Mouse (Mus musculus) forebrain, postnatal 0 days (tissue): ENCODE results near the gene Hist1h4n. TPM values are rescaled to one million over a fixed set of nuclear protein-coding genes. Genes with fewer than 3 reads are reported as not detected.
"Not testable (repeated sequence)": the region's sequence is repeated elsewhere in the genome, so short reads cannot be mapped to it uniquely, and the experiment has no call there.

Source experiments
- ATAC-seq: fragments of 200-750 bp; cut with Nextera tagmentation; 2 replicates; pipeline ENCODE4 v1.8.0; 2017; ENCODE audit warnings: mild to moderate bottlenecking, moderate library complexity
- DNase-seq: peaks from one replicate; pipeline ENCODE4 v3.0.0-alpha.2; 2015
- H3K27ac ChIP-seq: fragments of 300-500 bp; sonication (generic); 2 replicates; pipeline ENCODE4 v1.5.1; 2014; ENCODE audit warnings: low read depth, mild to moderate bottlenecking, antibody characterized with exemption, low read length, moderate library complexity, mixed read lengths
- H3K27me3 ChIP-seq: fragments of 300-500 bp; sonication (generic); 2 replicates; pipeline ENCODE4 v1.6.1; 2014; ENCODE audit warnings: mild to moderate bottlenecking, low read length, mixed read lengths; ENCODE audit not compliant: insufficient read depth
- H3K36me3 ChIP-seq: fragments of 300-500 bp; sonication (generic); 2 replicates; pipeline ENCODE4 v1.6.1; 2014; ENCODE audit warnings: mild to moderate bottlenecking, moderate library complexity; ENCODE audit not compliant: insufficient read depth
- H3K4me1 ChIP-seq: fragments of 300-500 bp; sonication (generic); 2 replicates; pipeline ENCODE4 v1.6.1; 2014; ENCODE audit warnings: antibody characterized with exemption; ENCODE audit not compliant: insufficient read depth
- H3K4me2 ChIP-seq: fragments of 300-500 bp; sonication (generic); 2 replicates; pipeline ENCODE4 v1.6.1; 2014; ENCODE audit warnings: low read depth, mild to moderate bottlenecking, moderate library complexity
- H3K4me3 ChIP-seq: fragments of 300-500 bp; sonication (generic); 2 replicates; pipeline ENCODE4 v1.5.1; 2014; ENCODE audit warnings: low read depth, low read length, mixed read lengths
- H3K9ac ChIP-seq: fragments of 300-500 bp; sonication (generic); 2 replicates; pipeline ENCODE4 v1.6.1; 2014; ENCODE audit warnings: mild to moderate bottlenecking
- H3K9me3 ChIP-seq: fragments of 300-500 bp; sonication (generic); 2 replicates; pipeline ENCODE4 v1.6.1; 2016; ENCODE audit warnings: low read length
- CTCF ChIP-seq: sonication (generic); IDR thresholded peaks from 2 replicates; pipeline ENCODE4 v1.5.1; 2016; ENCODE audit warnings: antibody characterized with exemption, control low read depth, low read depth
- WGBS: fragments of 180-500 bp; shearing (Covaris S2); extraction: QIAGEN DNeasy Blood & Tissue Kit; methylation state at CpG from one replicate; pipeline ENCODE4 v1.1.7; 2014; 5-methylcytosine and 5-hydroxymethylcytosine counted together
- microRNA-seq, 2 experiments: library from miRNA; unstranded; fragments of <30 nt; microRNA quantifications; one replicate each; pipeline ENCODE4; 2016
- polyA plus RNA-seq: library from polyadenylated mRNA; unstranded; fragments of >200 nt; fragmentation: Nextera tagmentation; extraction: Ambion mirVana; gene quantifications from 2 replicates; pipeline ENCODE4 v1.2.1, GENCODE M21; 2015
- total RNA-seq: library from RNA; depleted of rRNA; stranded (reverse); fragments of >200 nt; gene quantifications from 2 replicates; pipeline ENCODE4 v1.2.3, GENCODE M21; 2014; rRNA removed

Gene Hist1h4n
- total and polyA plus RNA-seq, 2 experiments from 2014 or later = 2.4 to 2,245 TPM

DNA sequence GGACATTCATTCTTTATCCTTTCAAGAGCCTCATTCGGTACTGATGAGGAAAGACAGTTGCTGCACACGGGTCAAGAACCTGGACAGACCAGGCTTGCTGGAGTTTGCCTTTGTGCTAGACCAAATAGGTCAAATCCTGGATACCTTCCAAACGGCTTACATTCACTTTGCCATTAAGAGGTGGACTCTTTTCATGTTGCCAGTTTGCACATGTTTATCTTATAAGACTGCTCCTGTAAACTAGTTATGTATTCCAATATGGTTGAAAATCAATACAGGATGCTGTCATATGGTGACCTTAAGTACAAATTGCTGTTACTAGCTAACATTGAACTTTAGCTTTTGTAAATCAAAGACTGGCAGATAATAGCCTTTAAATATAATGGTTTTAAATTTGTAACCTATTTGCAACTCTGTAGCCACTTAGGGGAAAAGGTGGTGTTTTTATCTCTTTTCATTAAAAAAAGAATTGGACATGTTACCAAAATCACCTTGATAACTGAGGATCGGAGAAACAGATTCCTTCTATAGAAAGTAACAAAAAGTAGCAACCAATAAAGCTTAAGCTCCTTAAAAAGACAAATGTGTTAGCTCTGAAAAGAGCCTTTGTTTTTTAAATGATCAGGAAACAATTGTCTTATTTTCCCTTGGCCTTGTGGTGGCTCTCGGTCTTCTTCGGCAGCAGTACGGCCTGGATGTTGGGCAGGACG is 45.7 kb downstream of the Hist1h4n start:
- WGBS = 2% methylated on average over 8 of the region's 8 CpGs
- no peak for TF ChIP-seq CTCF
- peak overlapping the region; percentile 58; the same call in 1 of the 2 replicates for H3K27ac ChIP-seq

GRCm38 (mm10) chr13:21784311-21784710 is 47.7 kb downstream of the Hist1h4n start:
- TF ChIP-seq CTCF = no peak
- 21% methylated on average over 6 of the region's 6 CpGs for WGBS
- H3K4me2 ChIP-seq = no peak overlapping the region; the same call in 1 of the 2 replicates

More for the DNA sequence above, 45.7 kb downstream of the Hist1h4n start:
- Histone ChIP-seq H3K4me2 (peak overlapping the region; percentile 62), H3K36me3 (no peaks in the 10 kb centered on the region), H3K27me3 (no peaks in the 10 kb centered on the region), H3K4me1 (peaks cover 17% of the 10 kb centered on the region), H3K4me3 (peak overlapping the region; percentile 39), H3K9me3 (no peaks in the 10 kb centered on the region), H3K9ac (0 out of 2 replicates have a peak overlapping the region, but pooled peaks have one; percentile 33)
- ATAC-seq (no peak), DNase-seq (no peak)

DNA sequence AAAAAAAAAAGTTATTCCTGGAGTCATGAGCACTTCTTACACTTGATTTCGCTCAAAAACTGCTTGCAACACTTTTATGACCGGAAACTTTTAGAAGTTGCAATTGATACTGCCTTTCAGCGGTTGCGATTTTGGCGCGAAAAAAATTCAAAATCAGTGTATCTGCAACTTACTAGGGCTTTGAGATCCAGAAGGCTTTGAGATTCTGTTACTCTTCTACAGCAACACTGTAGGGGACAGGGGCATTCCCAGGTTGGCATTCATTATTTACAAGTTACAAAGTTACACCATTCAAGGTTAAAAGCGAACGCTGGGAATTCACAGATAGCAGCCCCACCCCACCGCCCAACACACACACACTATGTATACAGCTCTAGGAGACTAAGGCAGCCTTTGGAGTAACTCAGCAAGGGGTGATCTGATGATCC is 48.2 kb downstream of the Hist1h4n start:
- peak overlapping the region; percentile 39 for H3K4me3 ChIP-seq
- no peak overlapping the region for H3K27ac ChIP-seq
- peak overlapping the region; percentile 76 for H3K4me2 ChIP-seq
- ATAC-seq (no peak), DNase-seq (peak; percentile 61)
- 2% methylated on average over 9 of the region's 9 CpGs for WGBS
- H3K27me3 ChIP-seq = no peaks in the 10 kb centered on the region
- peaks cover 29% of the 10 kb centered on the region for H3K4me1 ChIP-seq
- no peak for TF ChIP-seq CTCF
- H3K9ac ChIP-seq = no peak overlapping the region
- H3K9me3 ChIP-seq = no peaks in the 10 kb centered on the region
- H3K36me3 ChIP-seq = no peaks in the 10 kb centered on the region

More at GRCm38 (mm10) chr13:21784311-21784710, 47.7 kb downstream of the Hist1h4n start:
- H3K27ac ChIP-seq = no peak overlapping the region
- H3K36me3 ChIP-seq = no peaks in the 10 kb centered on the region
- no peak overlapping the region for H3K4me3 ChIP-seq
- no peaks in the 10 kb centered on the region for H3K27me3 ChIP-seq
- no peak overlapping the region for H3K9ac ChIP-seq
- H3K4me1 ChIP-seq = peaks cover 29% of the 10 kb centered on the region
- no peak for DNase-seq
- no peak for ATAC-seq
- no peaks in the 10 kb centered on the region for H3K9me3 ChIP-seq

- no peak for TF ChIP-seq CTCF
- Histone ChIP-seq H3K27ac (peak within 1 kb of the TSS; percentile 60), H3K9ac (peak within 1 kb of the TSS; percentile 57), H3K4me1 (peaks cover 29% of the 10 kb centered on the region), H3K4me3 (peak within 1 kb of the TSS; percentile 39), H3K4me2 (peak within 1 kb of the TSS; percentile 76), H3K36me3 (no peaks in the 10 kb centered on the region), H3K27me3 (no peaks in the 10 kb centered on the region), H3K9me3 (no peaks in the 10 kb centered on the region)
- WGBS = 1% methylated on average over 13 of the region's 20 CpGs
- DNase-seq (peak; percentile 89), ATAC-seq (peak; percentile 75)
Observed at GRCm38 (mm10) chr13:21783255-21783617, 48.8 kb downstream of the Hist1h4n start, which contains the start of gene Hist1h3i. TSS of gene Hist1h3i (minus strand) at chr13:21783370.

- Histone ChIP-seq H3K4me1 (peaks cover 29% of the 10 kb centered on the region), H3K4me2 (peak overlapping the region; percentile 76), H3K27ac (peak overlapping the region; percentile 60), H3K4me3 (peak overlapping the region; percentile 39), H3K9ac (peak overlapping the region; percentile 57)
- not testable (repeated sequence) for H3K36me3 ChIP-seq, H3K9me3 ChIP-seq, H3K27me3 ChIP-seq
- WGBS = under 1% methylated on average over 12 of the region's 35 CpGs
- DNase-seq (peak; percentile 30), ATAC-seq (peak; percentile 3; the same call in 1 of the 2 replicates)
Observed at GRCm38 (mm10) chr13:21782361-21783254, 49.4 kb downstream of the Hist1h4n start.

Small RNA genes within 50 kb of the gene (microRNA-seq; reads per million reads assigned to microRNA genes)
- gene Gm19658 (0 reads per million in 2 experiments), gene Gm44346 (0 reads per million in 2 experiments), gene Gm44466 (0 reads per million in 2 experiments)

Other genes with a start within 250 kb of the Hist1h4n start
- gene Olfr1362, start 218.2 kb downstream of the Hist1h4n start, total RNA-seq = not detected in 2 replicates
- not detected in 2 replicates for gene Olfr1362, start 218.2 kb downstream of the Hist1h4n start, polyA plus RNA-seq
- not detected in 2 replicates for gene Olfr11, start 189.7 kb downstream of the Hist1h4n start, total RNA-seq
- gene Olfr11, start 189.7 kb downstream of the Hist1h4n start, polyA plus RNA-seq = not detected in 2 replicates
- not detected in 2 replicates for gene Olfr1361, start 168.8 kb downstream of the Hist1h4n start, total RNA-seq
- gene Olfr1361, start 168.8 kb downstream of the Hist1h4n start, polyA plus RNA-seq = not detected in 2 replicates
- gene Olfr1360, start 154.8 kb downstream of the Hist1h4n start, total RNA-seq = not detected in 2 replicates
- gene Olfr1360, start 154.8 kb downstream of the Hist1h4n start, polyA plus RNA-seq = not detected in 2 replicates
- gene Olfr1359, start 134.1 kb downstream of the Hist1h4n start, total RNA-seq = not detected in 2 replicates
- not detected in 2 replicates for gene Olfr1359, start 134.1 kb downstream of the Hist1h4n start, polyA plus RNA-seq
- 131 and 141 TPM in 2 replicates for gene Hist1h2bl, start 116.1 kb downstream of the Hist1h4n start, total RNA-seq
- 0.65 and 0.73 TPM in 2 replicates for gene Hist1h2bl, start 116.1 kb downstream of the Hist1h4n start, polyA plus RNA-seq
- gene Hist1h2ai, start 115.8 kb downstream of the Hist1h4n start, total RNA-seq = 342 and 560 TPM in 2 replicates
- 12.1 and 14.6 TPM in 2 replicates for gene Hist1h2ai, start 115.8 kb downstream of the Hist1h4n start, polyA plus RNA-seq
- 277 and 308 TPM in 2 replicates for gene Hist1h3h, start 114.5 kb downstream of the Hist1h4n start, total RNA-seq
- 0.75 and 1.3 TPM in 2 replicates for gene Hist1h3h, start 114.5 kb downstream of the Hist1h4n start, polyA plus RNA-seq
- gene Hist1h2bm, start 110.2 kb downstream of the Hist1h4n start, total RNA-seq = 308 and 356 TPM in 2 replicates
- gene Hist1h2bm, start 110.2 kb downstream of the Hist1h4n start, polyA plus RNA-seq = 0.34 TPM in 1 of 2 replicates, not detected in the other
- 282 and 307 TPM in 2 replicates for gene Hist1h4j, start 97.1 kb downstream of the Hist1h4n start, total RNA-seq
- gene Hist1h4j, start 97.1 kb downstream of the Hist1h4n start, polyA plus RNA-seq = not detected in 2 replicates
- 635 and 850 TPM in 2 replicates for gene Hist1h4k, start 81.7 kb downstream of the Hist1h4n start, total RNA-seq
- not detected in 2 replicates for gene Hist1h4k, start 81.7 kb downstream of the Hist1h4n start, polyA plus RNA-seq
- gene Hist1h2ak, start 78.4 kb downstream of the Hist1h4n start, total RNA-seq = 242 and 258 TPM in 2 replicates
- 4.4 and 5.2 TPM in 2 replicates for gene Hist1h2ak, start 78.4 kb downstream of the Hist1h4n start, polyA plus RNA-seq
- gene Hist1h2bn, start 78.1 kb downstream of the Hist1h4n start, total RNA-seq = 157 and 249 TPM in 2 replicates
- gene Hist1h2bn, start 78.1 kb downstream of the Hist1h4n start, polyA plus RNA-seq = not detected in 2 replicates
- 140 and 182 TPM in 2 replicates for gene Hist1h1b, start 51.6 kb downstream of the Hist1h4n start, total RNA-seq
- 4.0 and 4.7 TPM in 2 replicates for gene Hist1h1b, start 51.6 kb downstream of the Hist1h4n start, polyA plus RNA-seq
- 282 and 291 TPM in 2 replicates for gene Hist1h3i, start 48.8 kb downstream of the Hist1h4n start, total RNA-seq
- gene Hist1h3i, start 48.8 kb downstream of the Hist1h4n start, polyA plus RNA-seq = 20.0 and 34.1 TPM in 2 replicates
- gene Hist1h2an, start 45.0 kb downstream of the Hist1h4n start, total RNA-seq = 143 and 154 TPM in 2 replicates
- gene Hist1h2an, start 45.0 kb downstream of the Hist1h4n start, polyA plus RNA-seq = 1.1 and 1.6 TPM in 2 replicates
- 46.4 and 70.5 TPM in 2 replicates for gene Hist1h2bp, start 44.7 kb downstream of the Hist1h4n start, total RNA-seq
- 0.28 TPM in 1 of 2 replicates, not detected in the other for gene Hist1h2bp, start 44.7 kb downstream of the Hist1h4n start, polyA plus RNA-seq
- 214 and 268 TPM in 2 replicates for gene Hist1h2bq, start 22.0 kb downstream of the Hist1h4n start, total RNA-seq
- gene Hist1h2bq, start 22.0 kb downstream of the Hist1h4n start, polyA plus RNA-seq = 4.6 and 5.2 TPM in 2 replicates
- 1.0 TPM in 1 of 2 replicates, not detected in the other for gene Hist1h2ao, start 21.7 kb downstream of the Hist1h4n start, total RNA-seq
- 1.6 TPM in 1 of 2 replicates, not detected in the other for gene Hist1h2ao, start 21.7 kb downstream of the Hist1h4n start, polyA plus RNA-seq
- gene Hist1h4m, start 20.4 kb downstream of the Hist1h4n start, total RNA-seq = 1.3 and 1.7 TPM in 2 replicates
- not detected in 2 replicates for gene Hist1h4m, start 20.4 kb downstream of the Hist1h4n start, polyA plus RNA-seq
- 584 and 748 TPM in 2 replicates for gene Hist1h2ap, start 1.3 kb upstream of the Hist1h4n start, total RNA-seq
- gene Hist1h2ap, start 1.3 kb upstream of the Hist1h4n start, polyA plus RNA-seq = 655 and 1,288 TPM in 2 replicates
- 158 and 260 TPM in 2 replicates for gene Hist1h2br, start 1.5 kb upstream of the Hist1h4n start, total RNA-seq
- 4.6 and 4.9 TPM in 2 replicates for gene Hist1h2br, start 1.5 kb upstream of the Hist1h4n start, polyA plus RNA-seq
- gene Zfp184, start 112.9 kb upstream of the Hist1h4n start, total RNA-seq = 20.7 and 21.6 TPM in 2 replicates
- 15.3 and 17.2 TPM in 2 replicates for gene Zfp184, start 112.9 kb upstream of the Hist1h4n start, polyA plus RNA-seq
- 0.38 TPM in 1 of 2 replicates, not detected in the other for gene Pom121l2, start 149.0 kb upstream of the Hist1h4n start, total RNA-seq
- gene Pom121l2, start 149.0 kb upstream of the Hist1h4n start, polyA plus RNA-seq = not detected in 2 replicates
- not detected in 2 replicates for gene Prss16, start 177.5 kb upstream of the Hist1h4n start, total RNA-seq
- not detected in 2 replicates for gene Prss16, start 177.5 kb upstream of the Hist1h4n start, polyA plus RNA-seq
- gene Hist1h2ah, start 203.4 kb upstream of the Hist1h4n start, total RNA-seq = 9.2 and 47.2 TPM in 2 replicates
- 1.6 and 1.9 TPM in 2 replicates for gene Hist1h2ah, start 203.4 kb upstream of the Hist1h4n start, polyA plus RNA-seq
- gene Hist1h2bk, start 203.7 kb upstream of the Hist1h4n start, total RNA-seq = 233 and 262 TPM in 2 replicates
- 0.40 TPM in 1 of 2 replicates, not detected in the other for gene Hist1h2bk, start 203.7 kb upstream of the Hist1h4n start, polyA plus RNA-seq
- gene Hist1h4i, start 209.2 kb upstream of the Hist1h4n start, total RNA-seq = 26.4 and 44.9 TPM in 2 replicates
- 4.2 and 5.8 TPM in 2 replicates for gene Hist1h4i, start 209.2 kb upstream of the Hist1h4n start, polyA plus RNA-seq
- gene Hist1h2ag, start 210.7 kb upstream of the Hist1h4n start, total RNA-seq = 193 and 206 TPM in 2 replicates
- gene Hist1h2ag, start 210.7 kb upstream of the Hist1h4n start, polyA plus RNA-seq = 4.8 and 8.3 TPM in 2 replicates
- 246 and 305 TPM in 2 replicates for gene Hist1h2bj, start 211.0 kb upstream of the Hist1h4n start, total RNA-seq
- 1.6 and 3.7 TPM in 2 replicates for gene Hist1h2bj, start 211.0 kb upstream of the Hist1h4n start, polyA plus RNA-seq